In the genomic region with DNA sequence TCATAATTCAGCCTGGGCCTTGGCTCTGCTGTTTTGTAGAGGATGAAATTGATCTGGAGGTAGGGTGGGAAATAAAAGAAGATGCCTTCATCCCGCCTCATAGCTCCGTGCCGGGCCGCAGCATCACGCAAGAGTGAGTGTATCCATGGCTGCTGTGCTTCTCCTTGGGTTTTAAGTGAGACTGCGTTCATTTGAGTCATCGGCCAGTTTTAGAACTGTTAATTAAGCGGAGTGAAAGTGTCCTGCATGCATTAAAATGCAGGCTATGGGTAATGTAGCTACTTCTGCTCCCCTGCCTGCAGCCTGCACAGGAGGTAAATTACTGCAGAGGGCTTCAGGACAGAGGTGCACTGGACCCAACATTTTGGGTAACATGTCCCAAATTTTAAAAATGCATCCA, we compare ENCODE assay signal across 22 mouse cellular contexts. TPM values are rescaled to one million over a fixed set of nuclear protein-coding genes. Genes with fewer than 3 reads are reported as not detected.
DNase-seq lines count a peak whose midpoint lies in the region; ATAC-seq and TF ChIP-seq lines count a peak whose summit lies in the region.
"Had no signal": no experiment of that assay in that cellular context is flagged by ENCODE, and none has a peak within 500 bp of the region (broad histone marks: within the 10 kb centered on the region; RNA-seq: fewer than 3 reads in every experiment).

No protein-coding gene starts in this region.

- peaks cover 13% of the 10 kb centered on the region; the same call in 1 of the 2 replicates for H3K36me3 ChIP-seq in limb, embryonic 12.5 days
- H3K36me3 ChIP-seq in limb, embryonic 10.5 days: peaks cover 8% of the 10 kb centered on the region; the same call in 1 of the 2 replicates
- peaks cover 21% of the 10 kb centered on the region; the same call in 1 of the 2 replicates for H3K36me3 ChIP-seq in intestine, postnatal 0 days (ENCODE audit: control insufficient read depth, insufficient read depth)
- H3K36me3 ChIP-seq: hindbrain, embryonic 12.5 days had no signal

- no peak overlapping the region for H3K4me3 ChIP-seq in limb, embryonic 12.5 days (replicated peaks)
- no peak overlapping the region for H3K4me3 ChIP-seq in limb, embryonic 10.5 days
- H3K4me3 ChIP-seq in intestine, postnatal 0 days (ENCODE audit: low read depth, low read length): no peak overlapping the region
- H3K4me3 ChIP-seq: embryonic facial prominence, embryonic 10.5 days; heart, embryonic 13.5 days; hindbrain, embryonic 12.5 days had no signal

- DNase-seq in frontal cortex, postnatal 36 days (ENCODE audit: low spot score in 2 of 2): peak; percentile 18 to 31
- no peak for DNase-seq in frontal cortex, postnatal 25 days (ENCODE audit: low spot score in 2 of 2)
- no peak for DNase-seq in limb, embryonic 10.5 days (ENCODE audit: low spot score)
- DNase-seq in right cerebral cortex, postnatal 25 days: peak; percentile 21
- DNase-seq in right cerebral cortex, postnatal 14 days: no peak
- DNase-seq: adrenal gland, postnatal 14 days; cerebellum, adult 18-20 months; cerebellum, adult 9-11 months; cerebellum, postnatal 36 days; gastrocnemius, postnatal 36 days; heart, adult 11 months; heart, postnatal 36 days had no signal

- H3K4me1 ChIP-seq in limb, embryonic 12.5 days (replicated peaks): peaks cover 20% of the 10 kb centered on the region
- peaks cover 11% of the 10 kb centered on the region for H3K4me1 ChIP-seq in limb, embryonic 10.5 days
- H3K4me1 ChIP-seq in intestine, postnatal 0 days (replicated peaks; ENCODE audit: control insufficient read depth, insufficient read depth, low read length): no peaks in the 10 kb centered on the region

- no peaks in the 10 kb centered on the region for H3K27me3 ChIP-seq in limb, embryonic 12.5 days
- no peaks in the 10 kb centered on the region for H3K27me3 ChIP-seq in limb, embryonic 10.5 days (ENCODE audit: low read depth, poor library complexity, severe bottlenecking)
- H3K27me3 ChIP-seq in intestine, postnatal 0 days (replicated peaks; ENCODE audit: control insufficient read depth, insufficient read depth, low read length): no peaks in the 10 kb centered on the region
- H3K27me3 ChIP-seq: CH12.LX; heart, embryonic 13.5 days; hindbrain, embryonic 12.5 days; Patski had no signal

- no peak overlapping the region for H3K4me2 ChIP-seq in limb, embryonic 12.5 days
- H3K4me2 ChIP-seq in intestine, postnatal 0 days (replicated peaks; ENCODE audit: low read depth): no peak overlapping the region
- H3K4me2 ChIP-seq: heart, embryonic 13.5 days; hindbrain, embryonic 12.5 days had no signal

- ATAC-seq in limb, embryonic 12.5 days (ENCODE audit: insufficient number of reproducible peaks, insufficient read depth, low FRiP score, low TSS enrichment, low read depth): no peak
- ATAC-seq in intestine, postnatal 0 days: no peak
- ATAC-seq: activated CD4-positive, CD25-positive, alpha-beta regulatory T cell, adult 4 months; forebrain, embryonic 14.5 days; hindbrain, embryonic 16.5 days; Patski had no signal

- no peak for TF ChIP-seq CTCF in intestine, postnatal 0 days (IDR thresholded peaks at IDR 0.05; ENCODE audit: low read depth)

- 92% methylated on average over 8 of the region's 8 CpGs for WGBS in limb, embryonic 12.5 days
- 95% methylated on average over 8 of the region's 8 CpGs for WGBS in limb, embryonic 10.5 days
- WGBS in intestine, postnatal 0 days: 94% methylated on average over 8 of the region's 8 CpGs

- H3K9ac ChIP-seq in limb, embryonic 12.5 days (replicated peaks): no peak overlapping the region
- H3K9ac ChIP-seq in intestine, postnatal 0 days (ENCODE audit: low read depth, low read length): no peak overlapping the region
- H3K9ac ChIP-seq: heart, embryonic 13.5 days; hindbrain, embryonic 12.5 days had no signal

- peak overlapping the region; percentile 14 for H3K27ac ChIP-seq in limb, embryonic 12.5 days
- H3K27ac ChIP-seq in limb, embryonic 10.5 days: no peak overlapping the region
- H3K27ac ChIP-seq in intestine, postnatal 0 days (ENCODE audit: low read depth, low read length): no peak overlapping the region
- H3K27ac ChIP-seq: heart, embryonic 13.5 days; hindbrain, embryonic 12.5 days had no signal

- H3K9me3 ChIP-seq in limb, embryonic 12.5 days: no peaks in the 10 kb centered on the region
- H3K9me3 ChIP-seq in limb, embryonic 10.5 days (replicated peaks): no peaks in the 10 kb centered on the region
- no peaks in the 10 kb centered on the region for H3K9me3 ChIP-seq in intestine, postnatal 0 days (ENCODE audit: control insufficient read depth)
- H3K9me3 ChIP-seq: embryonic facial prominence, embryonic 10.5 days; heart, embryonic 13.5 days; hindbrain, embryonic 12.5 days had no signal

RNA-seq across cellular contexts. Expression of gene Pepd, which starts 45.0 kb away (rescaled TPM):
- polyA plus RNA-seq in limb, embryonic 12.5 days (2016; fragmentation: Nextera tagmentation; extraction: Ambion mirVana): 65.3 and 65.6 TPM in 2 replicates
- 75.2 and 75.8 TPM in 2 replicates for polyA plus RNA-seq in limb, embryonic 10.5 days (2016; fragmentation: Nextera tagmentation; extraction: Ambion mirVana)
- polyA plus RNA-seq in intestine, postnatal 0 days (2015; fragmentation: Nextera tagmentation; extraction: Ambion mirVana): 178 and 192 TPM in 2 replicates

Comparison
In these comparisons a context has a peak if more than half of its experiments do, and no peak if none do; other contexts are left out.
1. DNase-seq: peak in frontal cortex, postnatal 36 days (2 of 2) and right cerebral cortex, postnatal 25 days (single experiment); none in frontal cortex, postnatal 25 days (0 of 2), limb, embryonic 10.5 days (single experiment) and right cerebral cortex, postnatal 14 days (single experiment).